Mouse (Mus musculus) megakaryocyte, embryonic 14.5 days (primary cell): Measurements from ENCODE around the gene Cdcp2.

Source experiments
- FLI1 ChIP-seq: IDR thresholded peaks from 2 replicates; pipeline ENCODE4 v1.6.1; 2012; ENCODE audit warnings: low read length, inconsistent platforms, mixed read lengths
- GATA1 ChIP-seq: IDR thresholded peaks from 3 replicates; pipeline ENCODE4 v1.6.1; 2012; ENCODE audit warnings: mixed read lengths, low read length, inconsistent platforms, borderline replicate concordance

DNA sequence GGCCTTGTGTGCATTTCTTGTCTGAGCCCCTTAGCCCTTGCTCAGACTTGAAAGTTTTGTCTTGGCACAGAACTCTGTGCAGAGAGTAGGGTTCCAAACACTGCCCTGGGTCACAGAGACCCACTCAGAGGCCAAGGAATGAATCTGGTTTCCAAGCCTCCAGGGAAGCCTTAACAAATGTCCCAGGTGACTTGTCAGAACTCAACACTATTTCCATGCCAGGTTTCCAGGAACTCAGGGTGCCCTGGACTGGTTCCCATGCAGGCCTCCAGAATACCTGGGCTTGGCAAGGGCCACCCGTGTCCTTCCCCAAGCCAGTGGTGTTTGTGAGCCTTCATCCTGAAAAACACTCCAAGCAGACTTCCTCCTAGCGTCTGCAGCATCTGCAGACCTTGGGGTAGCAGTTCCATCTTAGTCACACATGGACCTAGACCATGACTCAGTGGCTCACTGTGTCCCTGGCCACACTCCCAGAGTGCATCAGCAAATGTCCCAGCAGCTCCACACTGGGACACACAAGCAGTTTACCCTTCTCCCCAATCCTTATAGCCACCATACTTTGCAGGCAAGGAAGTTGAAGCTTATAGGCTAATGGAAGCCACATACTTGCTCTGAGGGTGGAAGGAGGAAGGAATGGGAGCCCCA is 21.2 kb downstream of the Cdcp2 start:
- TF ChIP-seq GATA1 (no peak), FLI1 (no peak)
